Mouse (Mus musculus) thymus, adult 2 months (tissue): ENCODE measurements around the gene Arhgap20.

Experiments used
- CTCF ChIP-seq: fragments of 200-500 bp; IDR thresholded peaks from 2 replicates; pipeline ENCODE4 v1.5.1; 2012; ENCODE audit warnings: mild to moderate bottlenecking, control low read depth, low read length, moderate library complexity, borderline replicate concordance; ENCODE audit not compliant: control insufficient read depth, poor library complexity, insufficient read depth; ENCODE audit errors: extremely low read depth
- POLR2A ChIP-seq: fragments of 200-500 bp; IDR thresholded peaks from 2 replicates; pipeline ENCODE4 v1.6.1; 2012; ENCODE audit warnings: mild to moderate bottlenecking, low read length, control low read depth, moderate library complexity; ENCODE audit not compliant: control insufficient read depth, poor library complexity, insufficient read depth; ENCODE audit errors: extremely low read depth

DNA sequence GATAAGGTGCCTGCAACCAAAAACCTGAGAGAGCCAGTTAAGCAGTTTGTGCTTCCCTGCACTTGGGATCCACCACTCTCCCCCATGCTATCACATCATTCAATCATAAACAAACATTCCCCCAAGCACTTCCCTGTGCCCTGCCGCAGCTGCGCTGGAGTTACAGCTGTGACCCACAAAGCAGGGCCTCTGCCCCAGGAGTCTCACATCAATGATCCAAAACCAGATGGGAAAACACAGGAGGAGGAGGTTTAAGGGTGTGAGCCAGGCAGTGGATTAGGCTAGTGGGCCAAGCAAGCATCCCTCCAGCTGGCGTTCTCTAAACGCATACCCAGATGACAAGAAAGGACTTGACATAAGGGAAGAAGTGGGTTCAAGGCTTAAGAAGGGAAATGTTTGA lies 109.2 kb downstream of the Arhgap20 start:
- TF ChIP-seq CTCF (no peak), POLR2A (no peak)
